Mouse (Mus musculus) left cerebral cortex, postnatal 36 days (tissue): ENCODE results near the gene Ppp4r1. TPM values are rescaled to one million over a fixed set of nuclear protein-coding genes. Genes with fewer than 3 reads are reported as not detected.

ENCODE experiments used
- DNase-seq, 2 experiments: peaks; one replicate each; pipeline ENCODE4 v3.0.0; 2021 to 2022; ENCODE audit warnings: low spot score in 2 of 2, mixed read lengths in 1 of 2
- intact Hi-C: fragments of 180-260 bp; cut with DNase I; formaldehyde crosslinking; loops from one replicate; pipeline ENCODE4 v1.15.1; 2025
- total RNA-seq, 2 experiments: library from RNA; stranded (reverse); gene quantifications; 2 replicates each; pipeline ENCODE4 v1.2.3; 2021

Gene Ppp4r1
- total RNA-seq, 2 experiments from 2014 or later: 37.4 to 64.8 TPM

DNA sequence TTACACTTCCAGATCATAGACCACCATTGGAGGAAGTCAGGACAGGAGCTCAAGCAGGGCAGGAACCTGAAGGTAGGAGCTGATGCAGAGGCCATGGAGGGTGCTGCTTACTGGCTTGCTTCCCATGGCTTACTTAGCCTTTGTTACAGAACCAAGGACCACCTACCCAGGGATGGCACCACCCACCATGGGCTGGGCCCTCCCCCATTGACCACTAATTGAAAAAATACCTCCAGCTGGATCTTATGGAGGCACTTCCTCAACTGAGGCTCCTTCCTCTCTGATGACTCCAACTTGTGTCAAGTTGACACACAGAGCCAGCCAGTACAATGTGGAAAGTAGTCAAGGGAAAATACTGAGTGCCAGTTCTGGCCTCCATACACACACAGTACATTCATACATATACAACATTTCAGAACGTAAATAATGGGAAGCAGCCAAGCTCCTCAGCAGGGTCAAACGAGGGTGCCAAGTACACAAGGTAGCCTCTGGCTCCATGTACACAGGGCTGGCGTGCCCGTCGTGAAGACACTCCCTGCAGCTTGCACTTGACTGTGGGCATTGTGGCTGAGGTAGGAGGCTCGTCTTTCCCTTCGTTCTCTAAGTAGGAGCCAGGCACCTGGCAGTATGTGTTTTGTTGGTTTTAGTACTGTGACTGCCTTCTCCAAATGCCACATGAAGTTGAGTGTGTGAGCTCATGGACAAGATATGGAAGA is 57.3 kb downstream of the Ppp4r1 start:
- intact Hi-C loops: no loop called here
- DNase-seq: no peak

DNA sequence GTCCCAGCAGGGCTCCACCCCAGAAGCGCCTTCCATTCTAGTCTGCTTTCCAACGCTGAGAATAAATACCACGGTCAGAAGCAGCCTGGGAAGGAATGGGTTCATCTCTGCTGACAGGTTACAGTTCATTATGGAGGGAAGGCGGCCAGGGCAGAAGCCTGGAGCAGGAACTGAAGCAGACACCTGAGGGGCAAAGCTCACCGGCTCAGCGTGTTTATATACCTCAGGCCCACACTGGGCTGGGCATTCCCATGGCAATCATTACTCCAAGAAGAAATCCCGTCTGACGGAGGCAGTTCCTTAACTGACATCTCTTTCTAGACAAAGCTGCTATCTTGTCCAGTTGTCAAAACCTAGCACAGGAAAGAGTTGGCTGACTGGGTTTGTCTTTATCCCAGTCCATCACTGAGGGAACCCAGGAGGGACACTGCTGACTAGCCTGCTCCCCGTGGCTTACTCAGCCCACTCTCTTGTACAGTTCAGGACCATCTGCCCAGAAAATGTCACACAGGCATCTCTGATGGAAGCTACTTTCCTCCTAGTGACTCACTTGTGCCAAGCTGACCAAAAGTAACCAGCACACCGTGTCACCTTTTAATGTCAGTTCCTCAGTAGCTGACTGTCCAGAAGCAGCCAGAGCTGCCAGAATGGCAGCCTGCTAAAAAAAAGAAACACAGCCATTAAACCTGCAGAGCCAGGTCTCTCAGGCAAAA is 60.5 kb downstream of the Ppp4r1 start:
- intact Hi-C loops: no loop called here
- DNase-seq: no peak

DNA sequence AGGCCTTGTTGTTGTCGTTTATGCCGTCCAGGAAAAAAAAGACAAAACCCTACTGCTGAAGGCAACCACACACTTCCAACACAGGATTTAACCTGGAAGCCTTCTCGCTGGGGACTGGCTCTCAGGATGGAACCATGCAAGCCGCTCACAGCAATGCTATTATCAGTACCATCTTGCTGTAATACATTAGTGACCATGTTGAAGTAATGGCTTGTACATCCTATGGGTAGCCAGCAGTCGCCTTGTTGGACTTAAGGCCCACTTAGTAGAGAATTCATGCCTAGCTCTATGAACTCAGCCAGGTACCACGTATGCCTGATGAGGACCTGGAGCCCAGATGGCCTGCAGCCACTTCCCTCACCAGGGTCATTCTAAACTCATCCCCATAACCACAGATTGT is 63.0 kb downstream of the Ppp4r1 start:
- intact Hi-C loops: no loop called here
- no peak for DNase-seq

DNA sequence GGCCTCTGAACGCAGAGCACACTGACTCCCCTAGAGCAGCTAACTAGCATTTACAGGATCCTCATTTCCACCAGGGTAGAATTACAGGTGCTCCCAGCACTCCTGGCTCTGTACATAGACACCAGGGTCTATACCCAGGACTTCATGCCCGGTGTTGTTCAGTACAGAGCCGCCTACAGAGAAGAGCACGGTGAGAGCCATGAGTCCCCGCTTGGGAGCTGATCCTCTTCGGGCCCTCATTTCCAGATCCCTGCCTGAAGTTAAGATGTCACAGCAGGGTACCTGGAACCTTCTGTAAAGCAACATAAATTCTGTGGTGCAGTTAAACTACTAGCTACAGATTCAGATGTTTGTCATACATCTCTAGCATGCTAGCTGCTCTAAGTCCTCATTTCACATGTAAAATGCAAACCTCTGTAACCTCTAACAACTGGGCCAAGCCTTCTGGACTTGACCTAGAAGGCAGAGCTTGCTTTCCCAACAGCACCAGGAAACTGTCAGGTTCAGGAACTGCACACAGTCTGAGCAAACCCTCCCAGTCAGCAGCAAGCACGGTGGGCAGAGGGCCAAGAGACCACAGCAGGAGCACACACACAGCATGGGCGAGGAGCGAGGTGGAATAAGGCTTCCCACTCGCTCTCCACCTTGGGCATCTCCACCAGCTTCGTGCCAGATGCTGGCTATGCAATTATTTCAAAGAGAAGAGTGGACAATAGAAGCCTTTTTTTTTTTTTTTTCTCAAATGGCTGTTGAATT is 65.5 kb downstream of the Ppp4r1 start:
- no peak for DNase-seq

DNA sequence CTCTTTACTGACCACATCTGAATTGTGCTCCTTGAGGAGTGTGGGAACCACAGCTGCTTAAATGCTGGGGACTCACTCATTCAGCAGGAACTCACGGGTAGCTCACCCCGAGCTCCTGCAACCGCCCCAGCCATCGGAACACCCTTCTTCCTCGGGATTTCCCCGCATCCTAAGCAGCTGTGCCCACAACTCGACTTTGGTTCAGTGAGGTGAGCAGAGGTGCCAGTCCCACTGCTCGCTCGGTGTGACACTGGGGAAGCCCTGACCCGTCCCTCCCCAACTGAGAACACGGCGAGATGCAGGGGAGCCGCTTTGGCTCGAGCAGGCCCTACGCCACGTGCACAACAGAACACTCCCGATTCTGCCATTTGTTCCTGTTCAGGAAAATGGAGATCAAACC is 68.1 kb downstream of the Ppp4r1 start:
- intact Hi-C loops: no loop called here

More for the DNA sequence above, 65.5 kb downstream of the Ppp4r1 start:
- intact Hi-C loops: no loop called here

DNA sequence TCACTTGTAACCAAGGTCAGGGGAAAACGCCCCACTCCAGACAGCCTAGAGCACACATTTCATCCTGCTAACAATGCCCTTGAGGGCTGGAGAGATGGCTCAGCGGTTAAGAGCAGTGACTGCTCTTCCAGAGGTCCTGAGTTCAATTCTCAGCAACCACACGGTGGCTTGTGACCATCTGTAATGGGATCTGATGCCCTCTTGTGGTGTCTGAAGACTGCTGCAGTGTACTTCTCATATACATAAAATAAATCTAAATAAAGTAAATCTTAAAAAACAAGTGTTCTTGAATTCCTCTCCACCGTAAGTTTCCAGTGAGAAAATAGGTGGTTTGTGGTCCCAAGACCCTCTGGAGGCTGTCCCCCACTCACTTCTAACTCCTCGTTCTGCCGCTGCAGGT is 69.4 kb downstream of the Ppp4r1 start:
- intact Hi-C loops: no loop called here
- no peak for DNase-seq

More for the DNA sequence above, 68.1 kb downstream of the Ppp4r1 start:
- no peak for DNase-seq

DNA sequence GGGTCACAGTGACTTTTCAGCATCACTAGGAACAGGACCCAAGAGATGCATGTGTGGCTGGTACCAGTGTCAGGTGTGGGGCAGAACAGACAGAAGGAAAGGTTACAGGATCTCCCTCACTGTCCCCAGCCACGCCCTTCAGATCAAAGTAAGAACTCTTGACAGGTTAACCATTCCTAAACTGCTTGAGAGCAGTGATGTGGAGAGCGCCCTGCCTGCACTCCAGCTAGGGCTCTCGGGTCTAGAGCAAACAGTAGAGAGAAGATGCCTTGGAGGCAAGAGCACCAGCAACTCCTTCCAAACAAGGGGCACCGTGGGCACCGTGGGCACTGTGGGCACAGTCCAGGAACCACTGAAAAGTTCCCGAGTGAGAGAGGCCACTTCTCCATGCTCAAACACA is 71.0 kb downstream of the Ppp4r1 start:
- intact Hi-C loops: no loop called here
- DNase-seq: no peak

DNA sequence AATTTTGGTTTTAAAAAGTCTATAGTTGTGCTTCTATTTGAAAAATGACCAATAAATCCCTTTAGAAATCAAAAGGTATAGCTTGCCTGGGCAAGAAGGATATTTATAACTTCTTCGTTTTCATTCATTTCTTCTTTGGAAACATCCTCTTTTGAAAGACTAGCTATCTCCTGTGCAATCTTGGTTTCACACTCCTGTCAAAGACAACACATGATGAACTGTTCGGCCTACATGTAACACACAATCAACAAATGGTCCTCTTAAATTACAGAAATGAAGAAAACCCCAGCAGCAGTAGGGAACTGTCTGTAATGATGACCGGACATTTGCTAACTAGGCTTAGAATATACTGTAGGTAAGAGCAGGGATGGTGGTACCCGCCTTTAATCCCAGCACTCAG is 71.6 kb downstream of the Ppp4r1 start:
- intact Hi-C loops: no loop called here
- no peak for DNase-seq

DNA sequence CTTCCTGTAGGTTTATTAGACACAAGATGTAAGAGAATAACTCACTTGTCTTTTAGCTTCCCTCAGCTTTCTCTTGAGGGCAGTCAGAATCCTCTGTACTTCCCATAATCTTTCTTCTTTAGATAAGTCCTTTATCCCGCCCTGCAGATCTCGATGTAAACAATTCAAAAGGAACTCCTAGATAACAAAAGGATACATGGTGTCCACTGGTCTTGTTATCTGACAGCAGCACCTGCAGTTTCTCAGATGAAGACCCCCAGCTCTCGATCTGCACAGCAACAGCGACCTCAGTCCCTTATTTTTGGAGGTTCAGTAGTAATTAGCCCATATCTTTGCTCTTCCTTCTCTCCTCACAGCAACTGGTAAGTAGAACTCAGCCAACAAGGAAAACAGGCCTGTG is 75.2 kb downstream of the Ppp4r1 start:
- intact Hi-C loops: no loop called here
- DNase-seq: no peak

DNA sequence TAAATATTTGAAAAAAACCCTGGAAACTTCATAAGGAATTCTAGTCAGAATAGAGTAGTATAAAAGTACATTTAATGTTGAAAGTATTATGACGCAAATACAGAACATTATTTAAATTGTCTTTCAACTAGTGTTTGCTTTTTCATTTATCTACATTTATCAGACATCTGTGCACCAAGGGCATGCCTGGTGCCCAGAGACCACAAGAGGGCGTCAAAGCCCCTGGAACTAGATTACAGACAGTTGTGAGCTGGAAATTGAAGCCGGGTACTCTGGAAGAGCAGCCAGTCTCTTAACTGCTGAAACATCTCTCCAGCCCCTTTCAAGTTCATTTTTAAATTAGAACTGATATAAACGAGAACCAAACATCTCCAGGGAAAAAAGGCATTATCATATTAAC is 80.2 kb downstream of the Ppp4r1 start:
- intact Hi-C loops: loop anchor here (5.0 kb wide), 1 partner anchor 245 kb away; no protein-coding TSS in a partner anchor
- DNase-seq: no peak

DNA sequence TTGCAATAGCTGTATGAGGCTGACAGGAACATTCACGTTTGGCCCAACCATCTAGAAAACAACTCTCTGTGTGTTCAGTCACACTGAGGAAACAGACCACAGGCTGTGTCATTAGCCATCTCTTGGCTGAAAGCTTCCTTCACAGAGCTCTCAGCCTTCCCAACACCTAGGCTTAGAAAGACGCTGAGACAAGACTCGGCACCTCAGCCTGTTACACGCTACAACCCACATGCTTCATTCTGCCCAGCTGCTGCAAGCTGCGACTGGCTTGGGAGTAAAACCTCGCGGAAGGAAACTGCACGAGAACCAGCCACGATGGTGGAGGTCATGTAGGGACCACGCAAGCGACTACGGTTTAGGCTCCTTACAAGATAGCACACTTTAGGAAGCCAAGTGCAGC is 81.5 kb downstream of the Ppp4r1 start:
- intact Hi-C loops: loop anchor here (5.0 kb wide), 1 partner anchor 243 kb away; no protein-coding TSS in a partner anchor
- no peak for DNase-seq

DNA sequence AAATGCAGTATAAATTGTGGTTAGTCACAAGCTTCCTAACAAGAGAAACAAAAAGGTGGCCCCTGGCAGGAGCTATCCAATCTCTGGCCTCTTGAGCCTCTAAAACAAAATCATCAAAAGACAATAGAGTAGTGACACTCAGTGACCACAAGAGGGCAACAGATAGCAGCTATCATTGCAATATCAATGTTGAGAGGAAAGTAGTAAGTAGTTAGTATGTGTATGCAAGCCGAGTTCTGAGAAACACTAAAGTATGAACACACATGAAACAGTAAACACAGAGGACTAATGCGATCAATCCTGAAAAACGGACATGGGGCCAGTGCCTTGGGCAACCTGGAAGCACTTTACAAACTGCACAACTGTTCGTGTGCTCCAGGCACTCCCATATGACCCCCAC is 82.4 kb downstream of the Ppp4r1 start:
- no peak for DNase-seq
- intact Hi-C loops: loop anchor here (5.0 kb wide), 1 partner anchor 243 kb away; no protein-coding TSS in a partner anchor

DNA sequence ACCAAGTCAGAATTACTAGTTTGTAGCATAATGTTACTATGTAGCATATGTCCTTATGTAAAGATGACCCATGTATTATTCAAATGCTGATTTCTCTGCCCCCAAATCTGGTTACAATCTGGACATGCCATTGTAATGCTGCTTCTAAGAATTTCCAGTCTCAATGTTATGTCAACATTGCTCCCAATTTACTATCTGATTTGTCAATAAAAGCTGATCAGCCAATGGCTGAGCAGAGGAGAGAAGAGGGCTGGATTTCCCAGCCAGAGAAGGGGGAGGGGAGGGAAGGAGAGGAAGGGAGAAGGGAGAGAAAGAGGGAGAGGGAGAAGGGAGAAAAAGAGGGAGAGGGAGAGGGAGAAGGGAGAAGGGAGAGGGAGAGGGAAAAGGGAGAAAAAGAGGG is 82.9 kb downstream of the Ppp4r1 start:
- no peak for DNase-seq
- intact Hi-C loops: no loop called here

DNA sequence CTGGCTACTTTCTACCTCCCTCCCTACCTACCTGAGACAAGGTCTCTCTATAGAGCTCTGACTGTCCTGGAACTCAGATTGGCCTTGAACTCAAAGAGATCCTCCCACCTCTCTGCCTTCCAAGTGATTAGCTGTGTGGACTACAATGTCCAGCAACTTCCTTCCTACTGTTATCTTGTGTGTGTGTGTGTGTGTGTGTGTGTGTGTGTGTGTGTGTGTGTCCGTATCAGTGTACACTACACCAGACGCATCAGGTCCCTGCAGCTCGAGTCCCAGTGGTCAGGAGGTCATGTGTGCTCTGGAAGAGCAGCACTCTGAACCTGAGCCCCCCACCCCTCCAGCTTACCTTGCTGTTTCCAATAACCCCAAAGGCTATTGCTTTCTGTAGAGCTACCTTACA is 83.8 kb downstream of the Ppp4r1 start:
- no peak for DNase-seq
- intact Hi-C loops: no loop called here

DNA sequence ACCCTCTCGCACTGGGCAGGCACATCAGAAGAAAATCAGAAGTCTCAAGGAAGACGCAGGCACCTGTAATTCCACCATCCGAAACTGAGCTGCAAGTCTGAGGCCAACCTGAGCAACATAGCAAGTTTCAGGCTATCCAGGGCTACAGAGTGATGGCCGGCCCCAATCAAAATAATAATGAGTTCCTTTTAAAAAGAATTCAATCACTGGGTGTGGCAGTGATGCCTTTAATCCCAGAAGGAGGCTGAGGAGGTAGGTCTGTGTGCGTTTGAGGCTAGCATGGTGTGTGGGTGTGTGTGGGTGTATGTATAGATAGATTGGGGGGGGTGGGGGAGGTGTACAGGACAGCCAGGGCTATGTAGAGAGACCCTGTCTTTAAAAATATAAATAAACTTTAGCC is 85.6 kb downstream of the Ppp4r1 start:
- no peak for DNase-seq
- intact Hi-C loops: no loop called here

DNA sequence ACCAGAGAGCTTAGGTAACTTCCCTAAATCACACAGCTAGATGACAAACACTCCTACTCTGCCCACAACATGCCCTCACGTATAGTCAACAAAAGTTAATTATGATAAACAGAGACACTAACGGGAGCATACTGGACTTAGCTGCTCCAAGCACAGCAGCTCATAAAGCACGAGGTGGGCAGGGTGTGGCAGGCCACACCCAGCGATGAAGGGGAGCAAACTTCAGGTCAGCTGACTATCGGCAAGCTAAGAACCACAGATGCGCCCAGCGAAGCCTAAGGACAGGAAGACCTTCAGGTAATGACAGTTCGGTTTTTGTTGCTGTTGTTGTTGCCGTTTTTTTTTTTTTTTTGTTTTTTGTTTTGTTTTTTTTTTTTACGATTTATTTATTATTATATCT is 87.3 kb downstream of the Ppp4r1 start:
- no peak for DNase-seq
- intact Hi-C loops: loop anchor here (5.0 kb wide), 1 partner anchor 83 kb away; the partner anchor contains the start of gene Twsg1

DNA sequence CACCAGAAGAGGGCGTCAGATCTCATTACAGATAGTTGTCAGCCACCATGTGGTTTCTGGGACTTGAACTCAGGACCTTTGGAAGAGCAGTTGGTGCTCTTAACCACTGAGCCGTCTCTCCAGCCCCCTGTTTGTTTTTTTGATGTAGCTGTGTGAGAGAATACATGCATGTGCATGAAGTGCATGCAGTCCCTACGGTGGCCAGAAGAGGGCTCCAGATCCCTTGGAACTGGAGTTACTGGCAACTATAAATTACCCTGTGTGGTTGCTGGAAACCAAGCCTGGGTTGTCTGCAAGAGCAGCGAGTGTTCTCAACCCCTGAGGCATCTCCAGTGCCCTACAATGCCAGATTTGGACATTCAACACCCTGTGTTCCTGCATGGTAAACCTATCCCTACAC is 87.8 kb downstream of the Ppp4r1 start:
- intact Hi-C loops: loop anchor here (5.0 kb wide), 1 partner anchor 82 kb away; the partner anchor contains the start of gene Twsg1

DNA sequence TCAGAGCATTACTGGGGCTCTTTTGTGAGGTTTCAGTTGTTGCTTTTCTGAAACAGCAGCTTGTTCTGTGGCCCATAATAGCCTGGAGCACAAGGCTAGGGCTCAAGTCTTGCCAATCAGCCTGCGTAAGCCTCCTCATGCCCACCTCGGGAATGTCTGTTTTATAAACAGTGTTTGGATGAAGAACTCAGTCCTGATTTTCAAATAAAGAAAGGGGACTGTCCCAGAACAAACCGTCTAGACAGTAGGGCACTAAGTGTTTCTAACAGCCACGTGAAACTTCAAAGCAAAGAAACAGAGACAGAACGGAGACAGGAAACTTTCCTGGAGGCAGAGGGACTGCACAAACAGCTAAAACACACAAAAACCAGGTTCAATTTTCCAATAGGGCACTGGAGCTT is 89.3 kb downstream of the Ppp4r1 start:
- intact Hi-C loops: loop anchor here (5.0 kb wide), 1 partner anchor 81 kb away; the partner anchor contains the start of gene Twsg1
- no peak for DNase-seq

More for the DNA sequence above, 87.8 kb downstream of the Ppp4r1 start:
- peak; percentile 40 to 43 for DNase-seq

DNA sequence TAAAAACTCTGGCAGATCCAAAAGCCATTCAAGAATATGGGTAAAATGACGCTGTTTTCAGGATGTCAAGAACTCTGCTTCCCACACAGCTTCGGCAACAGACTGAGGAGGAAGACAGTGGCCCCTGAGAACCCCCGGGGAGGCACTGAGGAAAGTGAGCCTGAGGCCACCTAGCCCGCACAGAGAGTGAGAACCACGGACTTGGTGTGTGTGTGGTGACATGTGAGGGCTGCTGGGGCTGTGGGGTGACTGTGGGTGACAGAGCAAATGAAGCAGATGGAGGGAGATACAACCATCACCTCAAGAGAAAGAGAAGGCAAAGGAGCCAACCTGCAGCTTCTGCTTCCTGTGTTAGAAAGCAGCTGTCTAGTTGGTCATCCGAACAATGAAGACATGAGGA is 89.7 kb downstream of the Ppp4r1 start:
- intact Hi-C loops: loop anchor here (5.0 kb wide), 1 partner anchor 80 kb away; the partner anchor contains the start of gene Twsg1

DNA sequence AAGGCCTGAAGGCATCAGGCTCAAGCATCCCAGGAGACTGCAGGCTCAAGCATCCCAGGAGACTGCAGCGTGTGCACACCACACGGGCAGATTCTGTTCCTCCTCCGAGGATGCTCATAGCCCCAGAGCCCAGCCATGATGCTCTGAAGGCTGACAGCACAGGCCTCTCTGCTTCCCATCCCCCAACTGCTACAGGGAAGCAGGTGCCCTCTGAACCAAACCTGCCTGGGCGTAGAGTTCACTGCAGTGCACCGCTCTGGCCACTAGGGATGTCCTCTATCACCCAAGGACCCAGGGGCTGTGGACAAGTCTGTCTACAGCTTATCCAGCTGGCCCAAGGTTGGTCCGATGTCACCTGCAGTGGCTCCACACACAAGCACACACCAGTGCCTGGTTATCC is 90.3 kb downstream of the Ppp4r1 start:
- intact Hi-C loops: loop anchor here (5.0 kb wide), 1 partner anchor 80 kb away; the partner anchor contains the start of gene Twsg1
- no peak for DNase-seq

More for the DNA sequence above, 89.7 kb downstream of the Ppp4r1 start:
- no peak for DNase-seq
